Mouse (Mus musculus): ENCODE results near the gene Hrh1. TPM values are rescaled to one million over a fixed set of nuclear protein-coding genes. Genes with fewer than 3 reads are reported as not detected.
A peak's percentile ranks its signal among the peaks of the same experiment; 100 is the strongest.

Gene Hrh1
- polyA plus RNA-seq, 1 experiment = 0.23 TPM

GRCm38 (mm10) chr6:114444976-114445375, 47.2 kb downstream of the Hrh1 start:
- Histone ChIP-seq H3K4me3 (ENCODE audit: insufficient read depth, low read length) (no peak overlapping the region), H3K27ac (ENCODE audit: insufficient read depth, low read length) (no peak overlapping the region), H3K4me1 (ENCODE audit: control insufficient read depth, insufficient read depth, low read length) (peaks cover 8% of the 10 kb centered on the region; the same call in 1 of the 2 replicates)
- TF ChIP-seq CTCF (IDR thresholded peaks at IDR 0.05; ENCODE audit: borderline replicate concordance, insufficient read depth, low read length) (no peak), POLR2A (IDR thresholded peaks at IDR 0.05; ENCODE audit: low read depth, low read length) (no peak)

DNA sequence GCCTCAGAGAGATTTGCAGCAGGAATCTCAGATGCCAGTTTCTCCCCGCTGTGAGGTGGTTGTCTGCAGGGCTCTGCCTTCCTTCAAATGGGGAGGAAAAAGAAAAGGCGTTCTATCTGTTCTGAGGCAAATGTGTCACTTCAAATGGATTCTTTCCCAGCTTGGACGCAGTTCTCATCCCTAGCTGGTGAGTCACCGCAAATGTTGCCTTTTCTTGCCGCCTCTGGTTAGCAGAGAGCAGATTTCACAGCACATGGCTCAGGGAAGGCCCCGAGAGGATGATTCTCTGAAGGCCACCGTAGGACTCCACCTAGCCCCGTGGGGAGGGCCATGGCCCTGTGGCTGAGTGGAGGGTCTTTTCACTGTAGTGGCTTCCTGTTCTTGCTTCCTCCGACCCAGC, 51.2 kb downstream of the Hrh1 start:
- TF ChIP-seq POLR2A (IDR thresholded peaks at IDR 0.05; ENCODE audit: low read depth, low read length) (no peak), CTCF (IDR thresholded peaks at IDR 0.05; ENCODE audit: borderline replicate concordance, insufficient read depth, low read length) (no peak)

DNA sequence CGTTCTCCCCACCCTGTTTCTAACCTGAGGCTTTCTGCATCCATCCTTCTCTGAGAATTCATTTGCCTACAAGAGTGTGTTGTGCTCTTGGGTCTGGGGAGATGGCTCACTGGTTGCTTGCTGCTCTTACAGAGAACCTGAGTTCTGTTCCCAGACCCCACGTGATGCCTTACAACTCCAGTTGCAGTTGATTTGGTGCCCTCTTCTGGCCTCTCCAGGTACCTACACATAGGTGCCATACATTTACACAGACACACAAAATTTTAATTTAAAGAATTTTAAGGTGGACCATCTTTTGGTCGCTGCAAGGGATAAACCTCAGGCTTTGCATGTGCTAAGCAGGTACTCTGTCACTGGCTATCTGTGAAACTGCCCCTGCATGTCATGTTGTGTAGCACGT, 57.5 kb downstream of the Hrh1 start:
- no peak overlapping the region for H3K27ac ChIP-seq (ENCODE audit: insufficient read depth, low read length)
- TF ChIP-seq POLR2A (IDR thresholded peaks at IDR 0.05; ENCODE audit: low read depth, low read length) (no peak), CTCF (IDR thresholded peaks at IDR 0.05; ENCODE audit: borderline replicate concordance, insufficient read depth, low read length) (no peak)
- H3K4me3 ChIP-seq (ENCODE audit: insufficient read depth, low read length) = no peak overlapping the region
- H3K4me1 ChIP-seq (ENCODE audit: control insufficient read depth, insufficient read depth, low read length) = peaks cover 16% of the 10 kb centered on the region

More for the DNA sequence above, 51.2 kb downstream of the Hrh1 start:
- Histone ChIP-seq H3K4me3 (ENCODE audit: insufficient read depth, low read length) (no peak overlapping the region), H3K27ac (ENCODE audit: insufficient read depth, low read length) (peak overlapping the region; percentile 71), H3K4me1 (ENCODE audit: control insufficient read depth, insufficient read depth, low read length) (peaks cover 12% of the 10 kb centered on the region; the same call in 1 of the 2 replicates)

GRCm38 (mm10) chr6:114456255-114457042, 58.7 kb downstream of the Hrh1 start:
- H3K27ac ChIP-seq (ENCODE audit: insufficient read depth, low read length) = no peak overlapping the region
- H3K4me3 ChIP-seq (ENCODE audit: insufficient read depth, low read length) = no peak overlapping the region
- TF ChIP-seq POLR2A (IDR thresholded peaks at IDR 0.05; ENCODE audit: low read depth, low read length) (no peak), CTCF (IDR thresholded peaks at IDR 0.05; ENCODE audit: borderline replicate concordance, insufficient read depth, low read length) (no peak)
- peaks cover 16% of the 10 kb centered on the region for H3K4me1 ChIP-seq (ENCODE audit: control insufficient read depth, insufficient read depth, low read length)

GRCm38 (mm10) chr6:114457299-114457698, 59.6 kb downstream of the Hrh1 start:
- Histone ChIP-seq H3K4me1 (ENCODE audit: control insufficient read depth, insufficient read depth, low read length) (peaks cover 16% of the 10 kb centered on the region), H3K4me3 (ENCODE audit: insufficient read depth, low read length) (no peak overlapping the region), H3K27ac (ENCODE audit: insufficient read depth, low read length) (no peak overlapping the region)
- TF ChIP-seq CTCF (IDR thresholded peaks at IDR 0.05; ENCODE audit: borderline replicate concordance, insufficient read depth, low read length) (no peak), POLR2A (IDR thresholded peaks at IDR 0.05; ENCODE audit: low read depth, low read length) (no peak)

GRCm38 (mm10) chr6:114458191-114458590, 60.5 kb downstream of the Hrh1 start:
- H3K4me3 ChIP-seq (ENCODE audit: insufficient read depth, low read length) = no peak overlapping the region
- H3K27ac ChIP-seq (ENCODE audit: insufficient read depth, low read length) = peak overlapping the region; percentile 7; the same call in 1 of the 2 replicates
- TF ChIP-seq CTCF (IDR thresholded peaks at IDR 0.05; ENCODE audit: borderline replicate concordance, insufficient read depth, low read length) (no peak), POLR2A (IDR thresholded peaks at IDR 0.05; ENCODE audit: low read depth, low read length) (no peak)
- H3K4me1 ChIP-seq (ENCODE audit: control insufficient read depth, insufficient read depth, low read length) = peaks cover 12% of the 10 kb centered on the region

GRCm38 (mm10) chr6:114459969-114460368, 62.2 kb downstream of the Hrh1 start:
- H3K4me1 ChIP-seq (ENCODE audit: control insufficient read depth, insufficient read depth, low read length) = peaks cover 12% of the 10 kb centered on the region
- TF ChIP-seq POLR2A (IDR thresholded peaks at IDR 0.05; ENCODE audit: low read depth, low read length) (no peak), CTCF (IDR thresholded peaks at IDR 0.05; ENCODE audit: borderline replicate concordance, insufficient read depth, low read length) (no peak)

DNA sequence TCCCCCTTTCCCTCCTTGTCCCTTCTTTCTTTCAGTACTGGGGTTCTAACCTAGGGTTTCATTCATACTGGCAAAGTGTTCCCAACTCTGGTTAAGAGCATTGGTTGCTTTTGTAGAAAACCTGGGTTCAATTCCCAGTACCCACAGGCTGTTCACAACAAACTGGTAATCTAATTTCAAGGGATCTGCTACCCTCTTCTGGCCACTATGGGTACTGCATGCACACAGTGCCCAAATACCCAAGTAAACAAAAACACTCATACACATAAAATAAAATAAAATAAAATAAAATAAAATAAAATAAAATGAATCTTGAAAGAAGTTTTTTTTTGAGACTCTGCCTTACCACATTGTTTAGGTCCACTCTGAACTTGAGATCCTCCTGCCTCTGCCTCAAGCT, 63.8 kb downstream of the Hrh1 start:
- TF ChIP-seq POLR2A (IDR thresholded peaks at IDR 0.05; ENCODE audit: low read depth, low read length) (no peak), CTCF (IDR thresholded peaks at IDR 0.05; ENCODE audit: borderline replicate concordance, insufficient read depth, low read length) (no peak)
- no peak overlapping the region for H3K27ac ChIP-seq (ENCODE audit: insufficient read depth, low read length)
- no peak overlapping the region for H3K4me3 ChIP-seq (ENCODE audit: insufficient read depth, low read length)
- H3K4me1 ChIP-seq (ENCODE audit: control insufficient read depth, insufficient read depth, low read length) = peaks cover 12% of the 10 kb centered on the region

More at GRCm38 (mm10) chr6:114459969-114460368, 62.2 kb downstream of the Hrh1 start:
- Histone ChIP-seq H3K4me3 (ENCODE audit: insufficient read depth, low read length) (no peak overlapping the region), H3K27ac (ENCODE audit: insufficient read depth, low read length) (no peak overlapping the region)

DNA sequence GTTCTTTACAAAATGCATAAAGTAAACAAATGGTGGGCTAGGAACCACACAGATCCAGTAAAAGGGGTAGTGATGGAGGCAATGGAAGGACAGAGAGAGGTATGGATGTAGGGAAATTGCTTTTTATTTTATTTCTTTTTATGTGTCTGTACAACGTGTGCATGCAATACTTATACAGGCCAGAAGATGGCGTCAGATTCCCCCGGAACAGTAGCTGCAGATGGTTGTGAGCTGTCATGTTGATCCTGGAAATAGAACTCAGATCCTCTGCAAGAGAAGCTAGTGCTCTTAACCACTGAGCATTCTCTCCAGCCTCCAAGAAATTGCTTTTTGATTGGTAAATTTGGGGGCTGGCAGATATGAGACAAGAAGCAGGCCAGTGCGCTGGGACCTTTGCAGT, 65.0 kb downstream of the Hrh1 start:
- H3K4me1 ChIP-seq (ENCODE audit: control insufficient read depth, insufficient read depth, low read length) = peaks cover 8% of the 10 kb centered on the region; the same call in 1 of the 2 replicates

DNA sequence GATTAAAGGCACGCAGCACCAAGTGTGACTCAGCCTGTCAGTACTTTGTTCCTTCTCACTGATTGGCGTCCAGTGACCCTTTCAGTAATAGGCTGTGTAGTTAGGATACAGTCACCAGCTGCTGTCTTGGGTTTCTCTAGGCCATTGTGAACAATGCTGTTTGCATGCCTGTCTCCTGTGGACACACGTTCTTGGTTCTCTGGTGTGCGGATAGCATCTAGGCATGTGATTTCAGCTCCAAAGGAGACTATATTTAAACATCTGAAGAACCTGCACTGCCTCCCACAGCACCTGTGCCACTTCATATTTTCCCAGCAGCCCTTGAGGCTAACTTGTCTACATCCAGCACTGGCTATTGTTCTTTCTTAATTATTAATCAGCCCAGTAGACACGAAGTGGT, 75.8 kb downstream of the Hrh1 start:
- Histone ChIP-seq H3K4me3 (ENCODE audit: insufficient read depth, low read length) (no peak overlapping the region), H3K4me1 (ENCODE audit: control insufficient read depth, insufficient read depth, low read length) (no peaks in the 10 kb centered on the region), H3K27ac (ENCODE audit: insufficient read depth, low read length) (no peak overlapping the region)
- TF ChIP-seq POLR2A (IDR thresholded peaks at IDR 0.05; ENCODE audit: low read depth, low read length) (no peak), CTCF (IDR thresholded peaks at IDR 0.05; ENCODE audit: borderline replicate concordance, insufficient read depth, low read length) (no peak)

More for the DNA sequence above, 65.0 kb downstream of the Hrh1 start:
- H3K4me3 ChIP-seq (ENCODE audit: insufficient read depth, low read length) = no peak overlapping the region
- H3K27ac ChIP-seq (ENCODE audit: insufficient read depth, low read length) = no peak overlapping the region
- TF ChIP-seq CTCF (IDR thresholded peaks at IDR 0.05; ENCODE audit: borderline replicate concordance, insufficient read depth, low read length) (no peak), POLR2A (IDR thresholded peaks at IDR 0.05; ENCODE audit: low read depth, low read length) (no peak)
